Mouse (Mus musculus): Measurements from ENCODE around the gene Kif2c. TPM values are rescaled to one million over a fixed set of nuclear protein-coding genes. Genes with fewer than 3 reads are reported as not detected.

Gene Kif2c
- total and polyA plus RNA-seq, 3 experiments, result 33.9 to 40.3 (median 34.0) TPM

- no peaks in the 10 kb centered on the region for H3K9me3 ChIP-seq (replicated peaks; ENCODE audit: low read length)
- no peak overlapping the region for H3K4me3 ChIP-seq (replicated peaks in 1 of 3; ENCODE audit: low read depth in 2 of 3, low read length in 2 of 3, poor library complexity in 1 of 3)
- dilution Hi-C loops (cut with MboI; ENCODE audit: extremely low pct_ligation_motif_present, extremely low pct_unique_long_range_greater_than_20kb, low sequenced_read_pairs) (no loop called here), in situ Hi-C loops (cut with MboI; ENCODE audit: low pct_ligation_motif_present, low pct_unique_long_range_greater_than_20kb, low sequenced_read_pairs) (no loop called here)
- no peak overlapping the region for H3K4me2 ChIP-seq (ENCODE audit: insufficient read depth, low read depth, poor library complexity, severe bottlenecking)
- TF ChIP-seq ZMIZ1 (IDR thresholded peaks at IDR 0.05; ENCODE audit: low read depth, low read length), result no peak
- TF ChIP-seq TCF12 (IDR thresholded peaks at IDR 0.05; ENCODE audit: low read depth, low read length), result no peak
- no peak for TF ChIP-seq USF1 (IDR thresholded peaks at IDR 0.05; ENCODE audit: low read depth, low read length)
- TF ChIP-seq SIN3A (IDR thresholded peaks at IDR 0.05; ENCODE audit: low read length), result no peak
- peaks cover 35 to 50% of the 10 kb centered on the region in 2 experiments for H3K36me3 ChIP-seq (replicated peaks in 1 of 2; ENCODE audit: control insufficient read depth in 1 of 2, insufficient read depth in 1 of 2, low read length in 1 of 2)
- peaks cover 20 to 74% of the 10 kb centered on the region in 2 experiments for H3K4me1 ChIP-seq (ENCODE audit: control insufficient read depth in 1 of 2, insufficient read depth in 2 of 2)
- no peak overlapping the region for H3K27ac ChIP-seq (ENCODE audit: insufficient read depth, low read depth)
- H3K79me2 ChIP-seq (replicated peaks; ENCODE audit: control insufficient read depth, extremely low read depth, insufficient read depth, poor library complexity, severe bottlenecking), result peaks cover 15% of the 10 kb centered on the region
- H3K9ac ChIP-seq (ENCODE audit: insufficient read depth, low read depth), result no peak overlapping the region
- no peak for DNase-seq (ENCODE audit: extremely low read depth)
- no peaks in the 10 kb centered on the region for H3K27me3 ChIP-seq (replicated peaks)
These were observed 54.3 kb downstream of the Kif2c start for GRCm38 (mm10) chr4:117127991-117128686.

- H3K4me1 ChIP-seq (ENCODE audit: control insufficient read depth in 1 of 2, insufficient read depth in 2 of 2), result peaks cover 18 to 75% of the 10 kb centered on the region in 2 experiments
- no peaks in the 10 kb centered on the region for H3K27me3 ChIP-seq (replicated peaks)
- no peaks in the 10 kb centered on the region for H3K9me3 ChIP-seq (replicated peaks; ENCODE audit: low read length)
- peak within 1 kb of the TSS in 2 of 3 experiments; percentile 18 to 33 for H3K4me3 ChIP-seq (replicated peaks in 1 of 3; ENCODE audit: low read depth in 2 of 3, low read length in 2 of 3, poor library complexity in 1 of 3)
- H3K27ac ChIP-seq (ENCODE audit: insufficient read depth, low read depth), result peak within 1 kb of the TSS; percentile 94
- in situ Hi-C loops (cut with MboI; ENCODE audit: low pct_ligation_motif_present, low pct_unique_long_range_greater_than_20kb, low sequenced_read_pairs), result no loop called here
- DNase-seq (ENCODE audit: extremely low read depth), result peak; percentile 82
- H3K9ac ChIP-seq (ENCODE audit: insufficient read depth, low read depth), result peak within 1 kb of the TSS; percentile 54
- peaks cover 35 to 42% of the 10 kb centered on the region in 2 experiments for H3K36me3 ChIP-seq (replicated peaks in 1 of 2; ENCODE audit: control insufficient read depth in 1 of 2, insufficient read depth in 1 of 2, low read length in 1 of 2)
- dilution Hi-C loops (cut with MboI; ENCODE audit: extremely low pct_ligation_motif_present, extremely low pct_unique_long_range_greater_than_20kb, low sequenced_read_pairs), result no loop called here
- H3K79me2 ChIP-seq (replicated peaks; ENCODE audit: control insufficient read depth, extremely low read depth, insufficient read depth, poor library complexity, severe bottlenecking), result peaks cover 2% of the 10 kb centered on the region; the same call in 1 of the 2 replicates
- H3K4me2 ChIP-seq (ENCODE audit: insufficient read depth, low read depth, poor library complexity, severe bottlenecking), result peak within 1 kb of the TSS; percentile 64
- TF ChIP-seq GABPA (IDR thresholded peaks at IDR 0.05; ENCODE audit: insufficient replicate concordance, low read depth, low read length) (no peak), USF2 (conservative IDR thresholded peaks at IDR 0.05; ENCODE audit: low read depth, low read length) (no peak), TBP (conservative IDR thresholded peaks at IDR 0.05; ENCODE audit: low read depth, low read length) (peak; percentile 75), E2F4 (IDR thresholded peaks at IDR 0.05; ENCODE audit: insufficient replicate concordance, low read depth, low read length) (no peak), RAD21 (IDR thresholded peaks at IDR 0.05; ENCODE audit: low read depth, low read length) (no peak), ZNF384 (IDR thresholded peaks at IDR 0.05; ENCODE audit: low read depth, low read length) (no peak), ZKSCAN1 (IDR thresholded peaks at IDR 0.05; ENCODE audit: borderline replicate concordance, low read depth, low read length) (no peak), SMC3 (IDR thresholded peaks at IDR 0.05; ENCODE audit: low read depth, low read length) (no peak), KAT2A (IDR thresholded peaks at IDR 0.05; ENCODE audit: insufficient replicate concordance, low read length) (no peak), UBTF (IDR thresholded peaks at IDR 0.05; ENCODE audit: low read depth, low read length) (0 out of 2 replicates have a peak, but pooled peaks have one; percentile 37), USF1 (IDR thresholded peaks at IDR 0.05; ENCODE audit: low read depth, low read length) (no peak), POLR2A (IDR thresholded peaks at IDR 0.05; ENCODE audit: low read depth, low read length) (peak; percentile 54), ETS1 (conservative IDR thresholded peaks at IDR 0.05; ENCODE audit: low read depth, low read length) (peak; percentile 52; the same call in 1 of the 2 replicates), CHD1 (IDR thresholded peaks at IDR 0.05; ENCODE audit: low read depth, low read length) (0 out of 2 replicates have a peak, but pooled peaks have one; percentile 54), NRF1 (IDR thresholded peaks at IDR 0.05; ENCODE audit: low read depth, low read length) (no peak), CHD2 (IDR thresholded peaks at IDR 0.05; ENCODE audit: low read length) (peak; percentile 23), JUND (conservative IDR thresholded peaks at IDR 0.05; ENCODE audit: low read depth, low read length) (no peak), ZMIZ1 (IDR thresholded peaks at IDR 0.05; ENCODE audit: low read depth, low read length) (peak; percentile 54), BHLHE40 (IDR thresholded peaks at IDR 0.05; ENCODE audit: low read depth, low read length) (no peak), CTCF (conservative IDR thresholded peaks at IDR 0.05 in 1 of 2, IDR thresholded peaks at IDR 0.05 in 1 of 2; ENCODE audit: low read depth in 2 of 2, low read length in 2 of 2) (no peak), POLR2AphosphoS2 (IDR thresholded peaks at IDR 0.05; ENCODE audit: low read depth, low read length) (no peak), MAZ (IDR thresholded peaks at IDR 0.05; ENCODE audit: low read depth, low read length) (0 out of 2 replicates have a peak, but pooled peaks have one; percentile 29), RCOR1 (conservative IDR thresholded peaks at IDR 0.05; ENCODE audit: low read depth, low read length) (no peak), TCF12 (IDR thresholded peaks at IDR 0.05; ENCODE audit: low read depth, low read length) (no peak), MXI1 (IDR thresholded peaks at IDR 0.05; ENCODE audit: low read depth, low read length) (0 out of 2 replicates have a peak, but pooled peaks have one; percentile 15), JUN (IDR thresholded peaks at IDR 0.05; ENCODE audit: insufficient read depth, low read depth, low read length) (peak; percentile 18; the same call in 1 of the 2 replicates), MAFK (IDR thresholded peaks at IDR 0.05; ENCODE audit: insufficient replicate concordance, low read length) (0 out of 2 replicates have a peak, but pooled peaks have one; percentile 38), HCFC1 (IDR thresholded peaks at IDR 0.05; ENCODE audit: low read depth, low read length) (no peak)
These were observed 55.7 kb downstream of the Kif2c start, which contains the start of gene Tctex1d4 for GRCm38 (mm10) chr4:117126675-117127290. Gene Tctex1d4, plus strand, starts transcription at chr4:117126794.

Measured in CH12.LX (cell line).